Mouse (Mus musculus) cerebellum, adult 2 months (tissue): ENCODE results near the gene Msx1. TPM values are rescaled to one million over a fixed set of nuclear protein-coding genes. Genes with fewer than 3 reads are reported as not detected.
"Not testable (repeated sequence)": the region's sequence is repeated elsewhere in the genome, so short reads cannot be mapped to it uniquely, and the experiment has no call there.

ENCODE experiments used
- DNase-seq, 2 experiments: peaks; one replicate each; pipeline ENCODE4 v3.0.0; 2021
- H3K27ac ChIP-seq: fragments of 200-500 bp; 2 replicates; pipeline ENCODE4 v1.5.1; 2012; ENCODE audit warnings: low read length, control low read depth, inconsistent platforms; ENCODE audit not compliant: insufficient read depth
- H3K27me3 ChIP-seq: fragments of 200-500 bp; 2 replicates; pipeline ENCODE4 v1.6.1; 2012; ENCODE audit warnings: inconsistent platforms, mild to moderate bottlenecking, low read length, moderate library complexity; ENCODE audit not compliant: control insufficient read depth, insufficient read depth
- H3K4me1 ChIP-seq: fragments of 200-500 bp; 2 replicates; pipeline ENCODE4 v1.6.1; 2011; ENCODE audit warnings: low read length; ENCODE audit not compliant: control insufficient read depth, insufficient read depth
- H3K4me3 ChIP-seq: fragments of 200-500 bp; replicated peaks from 2 replicates; pipeline ENCODE3; 2011; ENCODE audit warnings: mild to moderate bottlenecking, low read depth, low read length, control low read depth; ENCODE audit not compliant: insufficient read depth
- CTCF ChIP-seq: fragments of 200-500 bp; IDR thresholded peaks from 2 replicates; pipeline ENCODE4 v1.5.1; 2011; ENCODE audit warnings: low read depth, mild to moderate bottlenecking, control low read depth, low read length, moderate library complexity, borderline replicate concordance; ENCODE audit not compliant: insufficient read depth
- POLR2A ChIP-seq: fragments of 200-500 bp; IDR thresholded peaks from 2 replicates; pipeline ENCODE4 v1.6.1; 2011; ENCODE audit warnings: low read length, control low read depth, borderline replicate concordance; ENCODE audit not compliant: insufficient read depth
- WGBS: fragments of 180-500 bp; shearing (Covaris S2); methylation state at CpG from one replicate; pipeline ENCODE4 v1.1.7; 2018; 5-methylcytosine and 5-hydroxymethylcytosine counted together
- polyA plus RNA-seq: library from polyadenylated mRNA; depleted of rRNA; stranded (reverse); fragments of >200 nt; gene quantifications from 2 replicates; pipeline ENCODE4 v1.2.3, GENCODE M21; 2012

Gene Msx1
- polyA plus RNA-seq, 1 experiment, result 3.4 TPM

GRCm38 (mm10) chr5:37851305-37851982 lies 27.1 kb upstream of the Msx1 start:
- H3K27me3 ChIP-seq, result peaks cover 2% of the 10 kb centered on the region; the same call in 1 of the 2 replicates
- no peak for TF ChIP-seq CTCF
- TF ChIP-seq POLR2A, result no peak
- 54% methylated on average over 15 of the region's 15 CpGs for WGBS

GRCm38 (mm10) chr5:37848991-37849719 lies 24.8 kb upstream of the Msx1 start:
- DNase-seq, result no peak
- H3K4me3 ChIP-seq, result no peak overlapping the region
- no peaks in the 10 kb centered on the region for H3K4me1 ChIP-seq
- no peak overlapping the region for H3K27ac ChIP-seq
- peaks cover 2% of the 10 kb centered on the region; the same call in 1 of the 2 replicates for H3K27me3 ChIP-seq
- WGBS, result 47% methylated on average over 8 of the region's 8 CpGs
- TF ChIP-seq POLR2A (no peak), CTCF (no peak)

More at GRCm38 (mm10) chr5:37851305-37851982, 27.1 kb upstream of the Msx1 start:
- Histone ChIP-seq H3K4me3 (no peak overlapping the region), H3K27ac (no peak overlapping the region), H3K4me1 (no peaks in the 10 kb centered on the region)
- DNase-seq, result no peak

GRCm38 (mm10) chr5:37836267-37836646 lies 11.9 kb upstream of the Msx1 start:
- Histone ChIP-seq H3K4me1 (no peaks in the 10 kb centered on the region), H3K27ac (no peak overlapping the region), H3K27me3 (peaks cover 4% of the 10 kb centered on the region; the same call in 1 of the 2 replicates), H3K4me3 (no peak overlapping the region)
- WGBS, result 26% methylated on average over 3 of the region's 3 CpGs
- DNase-seq, result no peak
- TF ChIP-seq POLR2A (no peak), CTCF (no peak)

GRCm38 (mm10) chr5:37835590-37836266 lies 11.3 kb upstream of the Msx1 start:
- 7% methylated on average over 6 of the region's 6 CpGs for WGBS
- peak in 1 of 2 experiments; percentile 9 for DNase-seq
- peaks cover 5% of the 10 kb centered on the region; the same call in 1 of the 2 replicates for H3K27me3 ChIP-seq
- no peak overlapping the region for H3K27ac ChIP-seq
- H3K4me3 ChIP-seq, result no peak overlapping the region
- no peaks in the 10 kb centered on the region for H3K4me1 ChIP-seq
- TF ChIP-seq POLR2A (no peak), CTCF (no peak)

- Histone ChIP-seq H3K4me3 (no peak overlapping the region), H3K27ac (no peak overlapping the region), H3K27me3 (peaks cover 12% of the 10 kb centered on the region; the same call in 1 of the 2 replicates), H3K4me1 (no peaks in the 10 kb centered on the region)
- 6% methylated on average over 6 of the region's 6 CpGs for WGBS
- TF ChIP-seq CTCF (no peak), POLR2A (no peak)
- DNase-seq, result no peak
These were observed 8.4 kb upstream of the Msx1 start for GRCm38 (mm10) chr5:37832766-37833165.

- Histone ChIP-seq H3K4me1 (no peaks in the 10 kb centered on the region), H3K27me3 (peaks cover 14% of the 10 kb centered on the region; the same call in 1 of the 2 replicates), H3K4me3 (no peak overlapping the region), H3K27ac (no peak overlapping the region)
- TF ChIP-seq CTCF (no peak), POLR2A (no peak)
- DNase-seq, result no peak
- 8% methylated on average over 13 of the region's 13 CpGs for WGBS
These were observed 7.6 kb upstream of the Msx1 start for GRCm38 (mm10) chr5:37832031-37832430.

- H3K27ac ChIP-seq, H3K4me1 ChIP-seq, H3K4me3 ChIP-seq, DNase-seq: not testable (repeated sequence)
- H3K27me3 ChIP-seq, result peaks cover 24% of the 10 kb centered on the region; the same call in 1 of the 2 replicates
- WGBS, result 15% methylated on average over 6 of the region's 7 CpGs
These were observed 6.1 kb upstream of the Msx1 start for GRCm38 (mm10) chr5:37830436-37830835.

- Histone ChIP-seq H3K27me3 (peaks cover 26% of the 10 kb centered on the region; the same call in 1 of the 2 replicates), H3K4me3 (no peak overlapping the region), H3K4me1 (no peaks in the 10 kb centered on the region), H3K27ac (no peak overlapping the region)
- no peak for TF ChIP-seq CTCF
- no peak for TF ChIP-seq POLR2A
- DNase-seq, result no peak
- WGBS, result 2% methylated on average over 4 of the region's 4 CpGs
These were observed 5.5 kb upstream of the Msx1 start for GRCm38 (mm10) chr5:37829926-37830325.
